Mouse (Mus musculus) brain, embryonic 14.5 days (tissue): Measurements from ENCODE around the gene Yars. TPM values are rescaled to one million over a fixed set of nuclear protein-coding genes. Genes with fewer than 3 reads are reported as not detected.

Experiments
- DNase-seq: peaks from one replicate; pipeline ENCODE4 v3.0.0-alpha.2; 2011; ENCODE audit warnings: low read depth
- CTCF ChIP-seq: fragments of 200-500 bp; IDR thresholded peaks from 2 replicates; pipeline ENCODE4 v1.5.1; 2012; ENCODE audit warnings: inconsistent platforms, mild to moderate bottlenecking, moderate library complexity, borderline replicate concordance; ENCODE audit not compliant: insufficient read depth, insufficient read length; ENCODE audit errors: extremely low read depth
- POLR2A ChIP-seq: fragments of 200-500 bp; IDR thresholded peaks from 2 replicates; pipeline ENCODE4 v1.6.1; 2012; ENCODE audit warnings: mild to moderate bottlenecking, inconsistent platforms, borderline replicate concordance; ENCODE audit not compliant: poor library complexity, insufficient read depth, insufficient read length, severe bottlenecking; ENCODE audit errors: extremely low read depth
- polyA plus RNA-seq: library from polyadenylated mRNA; depleted of rRNA; stranded (reverse); fragments of >200 nt; gene quantifications from 2 replicates; pipeline ENCODE4 v1.2.3, GENCODE M21; 2012

The Yars gene
- polyA plus RNA-seq, 1 experiment = 68.4 TPM

- TF ChIP-seq POLR2A = no peak
- DNase-seq = no peak
Observed at GRCm38 (mm10) chr4:129232561-129233360, 43.2 kb downstream of the Yars start.

DNA sequence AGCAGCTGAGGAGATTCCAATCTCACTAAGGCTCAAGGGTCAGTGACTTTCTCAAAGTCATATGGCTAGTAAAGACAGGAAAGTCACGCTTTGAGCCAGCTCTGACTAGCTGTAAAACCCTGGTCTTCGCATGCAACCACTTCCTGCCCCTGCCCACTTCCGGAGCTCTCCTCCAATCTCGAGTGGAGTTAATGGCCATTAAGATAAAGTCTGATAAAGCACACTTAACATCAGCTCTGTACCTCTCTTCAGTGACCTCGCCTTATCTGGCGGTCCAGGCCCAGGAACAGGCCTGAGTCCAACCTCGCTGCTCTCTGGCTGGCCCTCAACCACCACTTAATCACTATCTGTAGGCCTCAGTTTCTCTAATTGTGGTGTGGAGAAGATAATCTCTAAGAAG is 44.9 kb downstream of the Yars start:
- no peak for DNase-seq
- no peak for TF ChIP-seq POLR2A
- TF ChIP-seq CTCF = no peak

- DNase-seq = no peak
- TF ChIP-seq CTCF (no peak), POLR2A (no peak)
Observed at GRCm38 (mm10) chr4:129235147-129235546, 45.6 kb downstream of the Yars start.

- no peak for TF ChIP-seq POLR2A
- TF ChIP-seq CTCF = no peak
Observed at GRCm38 (mm10) chr4:129236236-129236813, 46.8 kb downstream of the Yars start.

DNA sequence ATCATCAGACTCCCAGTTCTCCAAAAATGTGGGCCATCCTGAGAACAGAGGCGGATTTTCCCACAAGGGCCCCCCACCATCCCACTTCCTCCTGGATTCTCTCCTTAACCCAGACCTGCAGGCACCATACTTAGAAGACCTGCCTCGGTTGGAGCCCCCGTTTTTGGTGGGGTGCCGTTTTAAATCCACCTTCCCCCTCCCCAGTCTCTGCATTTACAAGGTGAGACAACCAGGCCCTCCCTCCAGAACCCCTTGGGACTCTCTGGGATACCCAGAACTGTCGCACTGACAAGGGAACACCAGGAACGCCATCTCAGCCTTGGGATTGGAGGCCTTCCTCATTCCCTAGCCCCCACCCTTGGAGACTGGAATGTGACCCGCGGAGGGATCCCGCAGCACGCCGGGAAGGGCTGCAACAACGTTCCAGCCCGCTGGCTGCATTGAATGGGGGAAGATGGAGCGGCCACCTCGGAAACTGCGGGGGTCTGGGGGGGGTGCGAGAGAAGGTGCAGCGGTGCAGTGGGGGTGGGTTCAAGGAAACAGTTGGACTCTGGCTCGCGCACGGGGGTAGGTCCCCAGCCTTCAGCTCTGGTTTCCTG is 48.4 kb downstream of the Yars start:
- DNase-seq = peak; percentile 64

More at GRCm38 (mm10) chr4:129236236-129236813, 46.8 kb downstream of the Yars start:
- no peak for DNase-seq

DNA sequence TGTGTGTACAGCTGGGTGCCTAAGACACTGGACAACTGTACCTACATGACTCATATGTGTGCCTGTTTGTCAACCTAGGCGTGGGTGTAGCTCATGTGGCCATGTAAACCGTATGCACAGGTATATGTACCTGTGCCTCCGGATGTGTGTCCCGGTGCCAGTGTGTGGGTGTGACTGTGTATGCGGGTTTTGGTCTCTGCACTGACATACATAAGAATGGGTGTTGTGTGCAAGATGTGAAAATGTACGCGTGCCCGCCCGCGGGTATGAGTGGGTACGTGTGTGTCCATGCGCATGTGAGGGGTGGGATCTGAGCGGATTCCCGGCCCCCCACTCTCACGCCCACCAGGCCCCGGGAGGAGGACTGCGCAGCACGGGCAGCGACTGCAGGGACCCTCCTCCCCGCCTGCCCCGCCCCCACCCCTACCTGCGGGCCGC is 49.0 kb downstream of the Yars start:
- TF ChIP-seq CTCF (no peak), POLR2A (no peak)
- peak; percentile 57 for DNase-seq

More for the DNA sequence above, 48.4 kb downstream of the Yars start:
- TF ChIP-seq CTCF (no peak), POLR2A (no peak)

GRCm38 (mm10) chr4:129239075-129239474 is 49.5 kb downstream of the Yars start:
- DNase-seq = peak; percentile 91
- no peak for TF ChIP-seq CTCF
- TF ChIP-seq POLR2A = peak; percentile 84

DNA sequence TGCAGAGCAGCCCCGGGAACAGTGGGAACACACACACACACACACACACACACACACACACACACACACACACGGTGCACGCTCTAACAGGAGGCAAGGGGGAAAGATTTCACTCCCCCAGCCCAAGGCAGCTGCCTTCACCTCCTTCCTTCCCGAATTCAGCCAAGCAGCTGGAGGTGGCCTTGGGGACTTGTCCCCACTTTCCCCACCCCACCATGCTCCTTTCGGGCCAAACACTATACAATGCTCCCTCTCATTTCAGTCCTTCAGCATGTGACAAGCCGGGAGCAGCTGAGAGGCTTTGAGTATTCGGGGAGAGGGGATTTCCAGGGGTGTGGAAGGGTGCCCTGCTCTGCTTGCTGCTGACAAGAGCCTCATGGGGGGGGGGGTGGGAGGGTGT is 52.3 kb downstream of the Yars start:
- no peak for TF ChIP-seq POLR2A
- no peak for TF ChIP-seq CTCF
- DNase-seq = peak; percentile 64

DNA sequence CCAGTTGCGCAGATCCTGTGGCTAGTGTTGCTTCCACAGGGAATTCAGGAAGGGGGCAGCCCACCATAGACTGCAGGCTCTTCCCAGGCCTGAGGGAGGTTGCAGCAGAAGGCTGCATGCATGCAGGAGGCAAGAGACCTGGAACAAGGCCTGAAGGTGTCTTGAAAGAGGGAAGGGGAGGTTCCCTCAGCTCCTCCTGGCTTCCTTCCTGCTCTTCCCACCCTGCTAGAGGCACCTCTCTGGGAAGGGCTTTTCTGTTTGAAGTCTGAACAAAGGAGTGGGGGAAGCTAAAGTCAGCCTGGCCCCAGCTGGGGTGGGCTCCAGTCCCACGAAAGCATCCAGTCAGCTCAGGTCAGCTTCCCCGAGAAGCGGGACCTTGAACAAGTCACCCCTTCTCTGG is 52.8 kb downstream of the Yars start:
- TF ChIP-seq CTCF = no peak
- TF ChIP-seq POLR2A = no peak
- no peak for DNase-seq

GRCm38 (mm10) chr4:129242761-129243160 is 53.2 kb downstream of the Yars start:
- no peak for DNase-seq
- no peak for TF ChIP-seq POLR2A
- no peak for TF ChIP-seq CTCF

DNA sequence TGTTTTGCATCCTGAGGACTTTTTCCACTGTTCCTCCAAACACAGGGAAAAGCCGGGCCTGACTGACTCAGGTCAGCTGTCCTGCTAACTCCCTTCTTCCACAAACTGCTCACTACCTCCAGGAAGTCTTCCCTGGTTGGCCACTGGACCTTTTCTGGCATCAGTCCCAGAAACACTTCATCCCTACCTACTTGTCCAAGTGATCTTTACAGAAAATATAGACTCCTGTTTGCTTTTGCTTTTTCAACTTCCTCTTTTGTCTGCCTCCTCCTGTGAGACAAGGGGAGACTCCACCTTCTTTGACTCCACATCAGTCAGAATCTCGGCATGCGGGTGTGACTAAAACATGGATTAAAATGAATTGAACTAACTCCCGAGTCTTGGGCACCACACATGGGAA is 55.2 kb downstream of the Yars start:
- no peak for DNase-seq
- TF ChIP-seq POLR2A = no peak

DNA sequence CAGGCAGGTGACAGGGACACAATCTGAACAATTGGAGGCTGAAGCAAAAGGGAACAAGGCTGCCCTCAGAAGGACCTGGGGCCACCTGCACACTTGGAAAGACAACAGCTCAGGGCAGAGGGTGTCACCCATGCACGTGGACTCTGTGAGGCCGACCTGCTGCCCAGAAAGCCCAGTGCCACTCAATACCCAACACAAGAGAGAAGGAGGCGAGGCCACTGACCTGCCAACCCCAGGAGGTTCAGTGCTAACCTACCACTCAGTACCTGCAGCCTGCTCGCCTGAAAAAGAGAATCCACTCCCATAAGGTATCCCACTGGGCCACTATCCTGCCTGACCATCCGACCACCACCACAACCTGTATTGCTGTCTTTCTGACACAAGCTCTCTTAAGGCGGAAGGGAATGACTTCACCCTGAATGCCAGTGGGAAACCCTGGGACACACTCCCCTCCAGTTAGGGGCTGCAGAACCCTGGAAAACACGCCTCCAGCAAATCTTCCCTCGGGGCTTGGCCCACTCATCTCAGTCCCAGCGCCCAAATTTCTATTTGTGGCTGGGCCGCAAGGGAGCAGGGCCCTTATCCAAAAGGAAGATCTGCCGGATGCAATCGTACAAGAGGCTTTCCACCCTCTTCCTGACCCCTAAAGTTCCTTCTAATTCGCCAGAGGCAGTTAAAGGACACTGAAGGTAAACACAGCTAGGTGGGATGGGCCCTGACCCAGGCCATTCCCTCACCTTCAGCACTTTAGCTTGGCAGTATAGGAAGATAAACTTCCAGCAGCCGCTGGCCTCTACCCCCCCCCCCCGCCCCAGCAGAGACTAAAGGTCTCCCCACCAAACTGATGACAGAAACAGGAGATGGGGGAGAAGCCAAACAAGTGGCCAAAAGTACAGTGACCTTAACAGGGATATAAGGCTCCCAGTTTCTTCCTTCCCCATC is 57.1 kb downstream of the Yars start:
- DNase-seq = no peak
- no peak for TF ChIP-seq POLR2A
